Mouse (Mus musculus): ENCODE data around the gene Trip10.

- no peak for TF ChIP-seq POLR2A (IDR thresholded peaks at IDR 0.05; ENCODE audit: low read depth, low read length)
- TF ChIP-seq CTCF (IDR thresholded peaks at IDR 0.05; ENCODE audit: extremely low read depth, insufficient read length, insufficient replicate concordance, low read depth, low read length): no peak
Observed at GRCm38 (mm10) chr17:57235803-57236202, 13.5 kb upstream of the Trip10 start.

All from small intestine, adult 2 months (tissue).